ENCODE assay signal across 7 mouse cellular contexts in genomic region chr6:91284521-91285449, GRCm38 (mm10).
DNase-seq lines count a peak whose midpoint lies in the region; ATAC-seq and TF ChIP-seq lines count a peak whose summit lies in the region.

No protein-coding gene starts in this region.

- H3K79me2 ChIP-seq in liver, adult 2 months (ENCODE audit: control insufficient read depth, insufficient read depth, low read length) = no peaks in the 10 kb centered on the region

- H3K4me2 ChIP-seq in embryonic facial prominence, embryonic 12.5 days (replicated peaks) = peak overlapping the region; percentile 56
- peak overlapping the region; percentile 72 for H3K4me2 ChIP-seq in hindbrain, embryonic 14.5 days (replicated peaks)
- H3K4me2 ChIP-seq in midbrain, embryonic 12.5 days (replicated peaks) = peak overlapping the region; percentile 69

- DNase-seq in liver, adult 2 months (ENCODE audit: extremely low read depth, low read depth, low spot score) = no peak
- DNase-seq in liver = no peak
- DNase-seq in hindbrain, embryonic 14.5 days (ENCODE audit: low spot score) = peak; percentile 81
- DNase-seq in thymus, postnatal 25 days = no peak
- DNase-seq in adrenal gland, postnatal 36 days = no peak

- TF ChIP-seq CTCF in liver, adult 2 months (IDR thresholded peaks at IDR 0.05; ENCODE audit: low read depth, low read length) = no peak

- peaks cover 6% of the 10 kb centered on the region for H3K4me1 ChIP-seq in liver, adult 2 months (ENCODE audit: control insufficient read depth, insufficient read depth, low read length)
- H3K4me1 ChIP-seq in embryonic facial prominence, embryonic 12.5 days = peaks cover 13% of the 10 kb centered on the region
- H3K4me1 ChIP-seq in hindbrain, embryonic 14.5 days (replicated peaks; ENCODE audit: control insufficient read depth, insufficient read depth, low read length) = peaks cover 25% of the 10 kb centered on the region
- peaks cover 44% of the 10 kb centered on the region for H3K4me1 ChIP-seq in midbrain, embryonic 12.5 days

- no peaks in the 10 kb centered on the region for H3K9me3 ChIP-seq in embryonic facial prominence, embryonic 12.5 days
- H3K9me3 ChIP-seq in hindbrain, embryonic 14.5 days (ENCODE audit: control insufficient read depth, low read length) = no peaks in the 10 kb centered on the region
- H3K9me3 ChIP-seq in midbrain, embryonic 12.5 days = no peaks in the 10 kb centered on the region

- H3K9ac ChIP-seq in liver, adult 2 months (ENCODE audit: low read depth, low read length) = peak overlapping the region; percentile 43
- peak overlapping the region; percentile 12; the same call in 1 of the 2 replicates for H3K9ac ChIP-seq in embryonic facial prominence, embryonic 12.5 days
- peak overlapping the region; percentile 63 for H3K9ac ChIP-seq in hindbrain, embryonic 14.5 days
- peak overlapping the region; percentile 53 for H3K9ac ChIP-seq in midbrain, embryonic 12.5 days (replicated peaks)

- H3K4me3 ChIP-seq in liver, adult 2 months (ENCODE audit: insufficient read depth, low read depth, low read length) = no peak overlapping the region
- peak overlapping the region; percentile 29 for H3K4me3 ChIP-seq in embryonic facial prominence, embryonic 12.5 days
- H3K4me3 ChIP-seq in hindbrain, embryonic 14.5 days (replicated peaks; ENCODE audit: low read length) = peak overlapping the region; percentile 27
- H3K4me3 ChIP-seq in midbrain, embryonic 12.5 days = peak overlapping the region; percentile 37

- no peaks in the 10 kb centered on the region for H3K36me3 ChIP-seq in liver, adult 2 months (ENCODE audit: control insufficient read depth, insufficient read depth, low read length)
- H3K36me3 ChIP-seq in embryonic facial prominence, embryonic 12.5 days = no peaks in the 10 kb centered on the region
- no peaks in the 10 kb centered on the region for H3K36me3 ChIP-seq in hindbrain, embryonic 14.5 days (replicated peaks; ENCODE audit: control insufficient read depth, insufficient read depth)
- H3K36me3 ChIP-seq in midbrain, embryonic 12.5 days = no peaks in the 10 kb centered on the region

- H3K27ac ChIP-seq in liver, adult 2 months (replicated peaks; ENCODE audit: insufficient read depth, low read depth, low read length) = no peak overlapping the region
- H3K27ac ChIP-seq in embryonic facial prominence, embryonic 12.5 days = no peak overlapping the region
- H3K27ac ChIP-seq in hindbrain, embryonic 14.5 days = peak overlapping the region; percentile 80
- H3K27ac ChIP-seq in midbrain, embryonic 12.5 days (replicated peaks) = peak overlapping the region; percentile 63

- no peaks in the 10 kb centered on the region; the same call in 1 of the 2 replicates for H3K27me3 ChIP-seq in liver, adult 2 months (ENCODE audit: control insufficient read depth, insufficient read depth, low read length)
- H3K27me3 ChIP-seq in embryonic facial prominence, embryonic 12.5 days = peaks cover 78% of the 10 kb centered on the region
- peaks cover 4% of the 10 kb centered on the region for H3K27me3 ChIP-seq in hindbrain, embryonic 14.5 days (ENCODE audit: control insufficient read depth, insufficient read depth, low read length)
- H3K27me3 ChIP-seq in midbrain, embryonic 12.5 days = peaks cover 73% of the 10 kb centered on the region

- no peak for ATAC-seq in embryonic facial prominence, embryonic 12.5 days (ENCODE audit: insufficient number of reproducible peaks, insufficient read depth, low FRiP score, low TSS enrichment)
- ATAC-seq in hindbrain, embryonic 14.5 days (ENCODE audit: low FRiP score) = peak; percentile 76
- ATAC-seq in midbrain, embryonic 12.5 days (ENCODE audit: low FRiP score, low read depth) = peak; percentile 64

- WGBS in liver, adult 2 months = 16% methylated on average over 35 of the region's 35 CpGs
- WGBS in embryonic facial prominence, embryonic 12.5 days = 5% methylated on average over 35 of the region's 35 CpGs
- 3% methylated on average over 35 of the region's 35 CpGs for WGBS in hindbrain, embryonic 14.5 days
- WGBS in midbrain, embryonic 12.5 days = 4% methylated on average over 35 of the region's 35 CpGs

- TF ChIP-seq POLR2A in liver, adult 2 months (IDR thresholded peaks at IDR 0.05; ENCODE audit: extremely low read depth, insufficient read depth, low read length) = no peak

Comparison
In these comparisons a context has a peak if more than half of its experiments do, and no peak if none do; other contexts are left out.
1. H3K27ac ChIP-seq: peak in hindbrain, embryonic 14.5 days (single experiment) and midbrain, embryonic 12.5 days (single experiment); none in liver, adult 2 months (single experiment) and embryonic facial prominence, embryonic 12.5 days (single experiment).
2. H3K9ac ChIP-seq: peak in every context shown above with its lines; median percentile 63 in hindbrain, embryonic 14.5 days; 53 in midbrain, embryonic 12.5 days; 43 in liver, adult 2 months; 12 in embryonic facial prominence, embryonic 12.5 days.
3. Peak in every context shown above with its lines, with median percentiles within 50 percentile points of each other: H3K4me2 ChIP-seq.